Mouse (Mus musculus) brain, embryonic 14.5 days (tissue): Measurements from ENCODE around the gene Rtkn2. TPM values are rescaled to one million over a fixed set of nuclear protein-coding genes. Genes with fewer than 3 reads are reported as not detected.
A peak's percentile ranks its signal among the peaks of the same experiment; 100 is the strongest.

Experiments used
- DNase-seq: peaks from one replicate; pipeline ENCODE4 v3.0.0-alpha.2; 2011; ENCODE audit warnings: low read depth
- CTCF ChIP-seq: fragments of 200-500 bp; IDR thresholded peaks from 2 replicates; pipeline ENCODE4 v1.5.1; 2012; ENCODE audit warnings: inconsistent platforms, mild to moderate bottlenecking, moderate library complexity, borderline replicate concordance; ENCODE audit not compliant: insufficient read depth, insufficient read length; ENCODE audit errors: extremely low read depth
- POLR2A ChIP-seq: fragments of 200-500 bp; IDR thresholded peaks from 2 replicates; pipeline ENCODE4 v1.6.1; 2012; ENCODE audit warnings: mild to moderate bottlenecking, inconsistent platforms, borderline replicate concordance; ENCODE audit not compliant: poor library complexity, insufficient read depth, insufficient read length, severe bottlenecking; ENCODE audit errors: extremely low read depth
- polyA plus RNA-seq: library from polyadenylated mRNA; depleted of rRNA; stranded (reverse); fragments of >200 nt; gene quantifications from 2 replicates; pipeline ENCODE4 v1.2.3, GENCODE M21; 2012

Gene Rtkn2
- polyA plus RNA-seq, 1 experiment, result 2.7 TPM

DNA sequence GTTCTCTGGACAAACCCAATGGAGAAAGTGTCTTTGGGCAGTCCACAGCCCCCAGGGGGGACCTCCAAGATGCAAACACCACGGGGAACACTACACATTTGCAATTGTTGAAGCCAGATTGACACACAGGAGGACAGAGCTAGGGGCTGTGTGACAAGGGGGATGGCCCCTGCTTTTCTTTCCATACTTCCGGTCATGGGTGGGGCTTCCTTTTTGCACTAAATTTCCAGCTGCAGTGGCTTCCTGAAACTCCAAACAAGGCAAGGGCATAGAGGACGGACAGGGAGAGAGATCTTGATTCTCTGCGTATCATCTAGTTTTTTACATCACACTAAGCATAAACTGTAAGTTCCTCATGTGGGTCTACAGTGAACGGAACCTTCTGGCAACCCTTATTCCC lies 88.6 kb downstream of the Rtkn2 start:
- TF ChIP-seq POLR2A (no peak), CTCF (no peak)
- no peak for DNase-seq

GRCm38 (mm10) chr10:68068426-68068825 lies 89.1 kb downstream of the Rtkn2 start:
- TF ChIP-seq CTCF (no peak), POLR2A (no peak)
- DNase-seq, result no peak

- TF ChIP-seq POLR2A, result no peak
- TF ChIP-seq CTCF, result no peak
- DNase-seq, result no peak
Measured at GRCm38 (mm10) chr10:68071041-68071440, 91.7 kb downstream of the Rtkn2 start.

- DNase-seq, result no peak
- TF ChIP-seq POLR2A (no peak), CTCF (no peak)
Measured at GRCm38 (mm10) chr10:68072626-68073025, 93.3 kb downstream of the Rtkn2 start.

GRCm38 (mm10) chr10:68074291-68074690 lies 94.9 kb downstream of the Rtkn2 start:
- no peak for DNase-seq
- TF ChIP-seq POLR2A, result no peak
- no peak for TF ChIP-seq CTCF

- TF ChIP-seq CTCF, result no peak
- TF ChIP-seq POLR2A, result no peak
- DNase-seq, result no peak
Measured at GRCm38 (mm10) chr10:68075181-68075580, 95.8 kb downstream of the Rtkn2 start.

DNA sequence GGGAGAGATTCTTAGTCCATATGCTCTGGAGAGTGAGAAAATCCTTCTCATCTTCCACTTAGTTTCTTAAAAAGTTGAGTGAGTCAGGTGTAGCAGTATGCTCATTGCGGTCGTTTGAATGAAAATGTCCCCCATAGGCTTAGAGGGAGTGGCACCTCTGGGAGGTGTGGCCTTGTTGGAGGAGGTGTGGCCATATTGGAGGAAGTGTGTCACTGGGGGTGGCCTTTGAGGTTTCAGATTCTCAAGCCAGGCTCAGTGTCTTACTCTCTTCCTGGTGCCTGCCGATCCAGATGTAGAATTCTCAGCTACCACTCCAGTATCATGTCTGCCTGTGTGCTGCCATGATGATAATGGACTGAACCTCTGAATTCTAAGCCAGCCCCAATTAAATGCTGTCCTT lies 99.3 kb downstream of the Rtkn2 start:
- no peak for DNase-seq
- TF ChIP-seq POLR2A (no peak), CTCF (no peak)

DNA sequence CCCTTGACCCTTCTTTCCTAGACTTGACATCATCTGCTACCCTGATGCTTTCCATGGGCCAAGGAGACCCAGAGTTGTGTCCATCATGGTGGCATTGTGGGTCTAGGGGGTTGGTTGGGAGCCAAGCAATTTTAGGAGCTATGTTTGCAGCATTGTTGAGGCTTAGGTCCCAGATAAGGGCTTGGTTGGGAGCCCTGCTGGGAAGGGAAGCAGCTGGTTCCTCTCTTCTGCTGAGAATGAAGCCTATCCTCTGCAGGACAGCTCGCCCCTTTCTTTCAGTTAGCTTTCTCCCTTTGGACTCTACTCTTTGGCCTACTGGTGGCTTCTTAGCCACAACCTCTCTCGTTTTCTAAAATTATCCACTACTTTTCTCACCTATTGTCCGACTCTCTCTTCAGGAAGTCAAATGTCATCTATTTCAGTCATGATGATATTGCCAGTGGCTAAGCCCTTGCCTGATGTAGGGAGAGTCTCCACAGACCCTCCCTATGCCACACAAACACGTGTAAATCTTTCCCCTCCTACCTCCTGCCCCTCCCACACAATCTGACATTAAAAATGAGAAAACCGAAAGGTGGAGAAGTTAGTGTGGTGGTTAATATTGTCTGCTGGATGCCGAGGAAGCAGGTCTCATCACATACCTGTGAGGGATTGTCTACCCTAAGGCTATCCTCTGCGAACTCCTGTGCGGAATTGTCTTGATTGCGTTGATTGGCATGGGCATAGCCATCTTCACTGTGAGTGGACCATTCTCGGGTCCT lies 100.7 kb downstream of the Rtkn2 start:
- no peak for DNase-seq
- no peak for TF ChIP-seq CTCF
- TF ChIP-seq POLR2A, result no peak

DNA sequence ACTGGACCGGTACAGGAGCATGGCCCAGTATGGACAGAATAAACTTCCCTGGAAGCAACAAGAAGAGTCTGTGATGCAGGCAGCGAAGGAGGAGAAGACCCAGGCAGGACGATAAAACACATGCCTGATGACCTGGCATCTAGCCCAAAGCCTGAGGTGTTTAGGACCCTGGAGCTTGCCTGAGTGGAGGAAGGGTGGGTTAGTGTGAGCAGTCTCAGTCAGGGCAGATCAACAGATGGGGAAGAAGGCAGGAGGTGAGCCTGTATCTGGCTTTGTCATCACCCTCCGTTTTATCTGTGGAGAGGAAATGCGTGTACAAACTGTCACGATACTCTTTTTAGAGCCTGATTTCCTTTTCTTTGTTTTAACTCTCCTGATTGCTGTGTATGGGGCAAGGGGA lies 102.3 kb downstream of the Rtkn2 start:
- no peak for TF ChIP-seq POLR2A
- no peak for TF ChIP-seq CTCF
- peak; percentile 23 for DNase-seq

DNA sequence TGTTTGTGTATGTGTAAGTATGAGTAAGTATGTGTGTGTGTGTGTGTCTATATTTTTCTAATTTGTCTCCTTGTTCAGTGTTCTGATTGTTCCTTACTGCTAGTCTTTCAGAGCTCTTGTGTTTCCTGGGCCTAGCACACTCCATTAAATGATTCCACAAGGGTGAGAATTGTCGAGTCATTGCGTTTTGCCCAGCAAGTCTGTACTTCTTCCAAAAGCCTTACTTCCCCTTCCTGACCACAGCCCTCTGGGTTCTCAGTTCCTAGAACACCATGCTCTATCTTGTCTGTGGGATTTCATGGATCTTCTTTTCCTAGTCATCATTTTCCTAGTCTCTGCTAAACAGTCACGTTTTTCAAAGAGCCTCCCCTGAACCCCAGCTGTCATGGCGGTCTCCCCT lies 106.2 kb downstream of the Rtkn2 start:
- no peak for TF ChIP-seq CTCF
- peak; percentile 3 for DNase-seq

DNA sequence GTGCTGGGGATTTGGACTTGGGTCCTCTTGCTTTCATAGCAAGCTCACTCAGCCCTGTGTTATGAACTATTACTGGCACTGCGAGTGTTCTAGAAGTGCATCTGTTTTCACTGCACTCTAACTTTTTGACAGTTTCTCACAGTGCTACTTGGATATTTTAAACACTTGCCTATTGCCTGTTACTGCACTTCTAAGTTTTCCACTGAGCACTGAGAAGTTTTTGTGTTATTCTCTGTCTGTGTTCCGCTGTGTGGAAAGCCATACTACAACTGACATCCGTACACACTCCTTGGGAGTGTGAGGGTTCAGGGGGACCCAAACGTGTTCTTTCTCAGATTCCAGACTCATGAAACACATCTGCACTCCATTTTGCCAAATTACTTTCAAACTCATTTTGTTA lies 107.6 kb downstream of the Rtkn2 start:
- TF ChIP-seq CTCF, result no peak
- TF ChIP-seq POLR2A, result no peak

DNA sequence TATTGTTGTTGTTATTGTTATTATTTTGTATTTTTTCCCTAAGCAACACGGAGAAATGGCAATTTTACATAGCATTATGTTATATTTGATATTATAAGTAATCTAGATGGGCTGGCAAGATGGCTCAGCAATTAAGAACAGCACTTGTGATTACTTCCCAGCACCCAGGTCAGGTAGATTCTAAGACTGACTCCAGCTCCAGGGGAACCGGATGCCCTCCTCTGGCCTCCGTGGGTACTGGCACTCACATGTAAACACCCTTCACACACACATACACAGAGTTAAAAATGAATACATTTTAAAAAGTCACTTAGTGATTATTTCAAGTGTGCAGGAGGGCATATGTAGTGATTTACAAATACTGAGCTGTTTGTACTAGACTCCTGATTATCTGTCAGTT lies 108.4 kb downstream of the Rtkn2 start:
- no peak for TF ChIP-seq CTCF
- no peak for TF ChIP-seq POLR2A
- DNase-seq, result no peak

More for the DNA sequence above, 107.6 kb downstream of the Rtkn2 start:
- no peak for DNase-seq

DNA sequence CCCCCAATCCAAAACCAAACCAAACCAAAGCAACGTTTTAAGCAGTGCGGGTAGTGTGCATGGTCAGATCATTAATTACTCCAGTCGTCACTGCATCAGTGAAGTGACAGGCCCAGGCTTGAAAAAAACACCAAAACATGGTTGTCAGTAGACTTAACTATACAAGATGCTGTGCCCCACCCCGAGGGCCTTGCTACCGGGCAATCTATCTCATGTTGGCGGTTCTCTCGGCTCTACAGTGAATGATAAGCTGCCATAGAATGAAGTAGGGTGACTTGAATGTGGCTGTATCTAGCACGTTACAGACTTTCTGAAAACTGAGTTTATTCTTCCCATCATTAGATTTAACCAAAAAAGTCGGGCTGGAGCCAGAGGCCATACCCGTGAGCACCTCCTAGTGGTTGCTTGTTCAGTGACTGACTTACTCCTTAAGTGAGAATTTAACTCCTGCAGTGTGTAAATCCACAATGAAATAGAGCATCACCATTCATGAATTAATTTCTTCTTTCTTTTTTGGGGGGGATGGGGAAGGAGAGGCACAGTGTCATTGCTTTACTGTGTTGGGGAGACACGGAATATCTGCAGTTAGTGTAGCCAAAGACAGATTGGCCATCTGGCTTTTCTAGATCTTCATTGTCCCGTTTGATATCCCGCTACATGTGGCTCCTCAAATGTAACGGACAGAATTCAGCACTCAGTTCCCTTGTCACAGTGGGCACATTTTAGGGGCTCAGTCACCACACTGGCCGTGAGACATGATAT lies 110.2 kb downstream of the Rtkn2 start:
- no peak for TF ChIP-seq POLR2A
- TF ChIP-seq CTCF, result peak; percentile 41; the same call in 1 of the 2 replicates
- DNase-seq, result peak; percentile 19
